Mouse (Mus musculus) olfactory bulb, adult 2 months (tissue): ENCODE results near the gene Efcab10.

Experiments
- CTCF ChIP-seq: fragments of 200-500 bp; IDR thresholded peaks from 2 replicates; pipeline ENCODE4 v1.5.1; 2012; ENCODE audit warnings: low read depth, mild to moderate bottlenecking, low read length, moderate library complexity; ENCODE audit not compliant: insufficient read depth
- POLR2A ChIP-seq: fragments of 200-500 bp; IDR thresholded peaks from 2 replicates; pipeline ENCODE4 v1.6.1; 2012; ENCODE audit warnings: mild to moderate bottlenecking, low read depth, low read length, moderate library complexity; ENCODE audit not compliant: insufficient read depth

GRCm38 (mm10) chr12:33379624-33380445 is 14.8 kb upstream of the Efcab10 start:
- TF ChIP-seq CTCF (peak; percentile 93), POLR2A (no peak)
